In genomic region chr8:88883751-88884390, GRCm38 (mm10) we compare ENCODE assay signal across 12 mouse cellular contexts.
"Had no signal": no experiment of that assay in that cellular context is flagged by ENCODE, and none has a peak within 500 bp of the region (broad histone marks: within the 10 kb centered on the region; RNA-seq: fewer than 3 reads in every experiment).

No protein-coding gene starts in this region.

- H3K27ac ChIP-seq: kidney, embryonic 15.5 days; liver, embryonic 13.5 days had no signal

- H3K4me1 ChIP-seq: kidney, embryonic 15.5 days; liver, embryonic 13.5 days had no signal

- H3K9me3 ChIP-seq: kidney, embryonic 15.5 days; liver, embryonic 13.5 days had no signal

- H3K36me3 ChIP-seq: kidney, embryonic 15.5 days; liver, embryonic 13.5 days had no signal

- H3K27me3 ChIP-seq: liver, embryonic 13.5 days had no signal

- DNase-seq: kidney, adult 11 months; kidney, adult 8-10 months; kidney, postnatal 10 days; kidney, postnatal 4 days; liver, embryonic 13.5 days; lung, adult 2 months; lung, postnatal 14 days; lung, postnatal 4 days; midbrain, embryonic 14.5 days; thymus, postnatal 25 days had no signal

- H3K4me3 ChIP-seq: kidney, embryonic 15.5 days; liver, embryonic 13.5 days had no signal

- H3K4me2 ChIP-seq: kidney, embryonic 15.5 days; liver, embryonic 13.5 days; midbrain, embryonic 11.5 days had no signal

- H3K9ac ChIP-seq: kidney, embryonic 15.5 days; liver, embryonic 13.5 days had no signal
